Mouse (Mus musculus) lung, embryonic 15.5 days (tissue): ENCODE results near the gene Nudt7. TPM values are rescaled to one million over a fixed set of nuclear protein-coding genes. Genes with fewer than 3 reads are reported as not detected.

Source experiments
- ATAC-seq: fragments of 200-750 bp; cut with Nextera tagmentation; 2 replicates; pipeline ENCODE4 v1.8.0; 2017; ENCODE audit warnings: moderate number of reproducible peaks, borderline replicate concordance; ENCODE audit not compliant: low FRiP score, low TSS enrichment; ENCODE audit errors: extremely low read depth
- H3K27ac ChIP-seq: fragments of 300-500 bp; sonication (generic); 2 replicates; pipeline ENCODE4 v1.5.1; 2015; ENCODE audit warnings: moderate library complexity, mild to moderate bottlenecking, inconsistent platforms
- H3K27me3 ChIP-seq: fragments of 300-500 bp; sonication (generic); 2 replicates; pipeline ENCODE4 v1.6.1; 2015; ENCODE audit warnings: inconsistent platforms
- H3K36me3 ChIP-seq: fragments of 300-500 bp; sonication (generic); 2 replicates; pipeline ENCODE4 v1.6.1; 2015; ENCODE audit warnings: inconsistent platforms
- H3K4me1 ChIP-seq: fragments of 300-500 bp; sonication (generic); 2 replicates; pipeline ENCODE4 v1.6.1; 2015; ENCODE audit warnings: inconsistent platforms
- H3K4me2 ChIP-seq: fragments of 300-500 bp; sonication (generic); 2 replicates; pipeline ENCODE4 v1.6.1; 2015; ENCODE audit warnings: inconsistent platforms, mild to moderate bottlenecking, moderate library complexity
- H3K4me3 ChIP-seq: fragments of 300-500 bp; sonication (generic); 2 replicates; pipeline ENCODE4 v1.5.1; 2015; ENCODE audit warnings: mild to moderate bottlenecking, inconsistent platforms
- H3K9ac ChIP-seq: fragments of 300-500 bp; sonication (generic); 2 replicates; pipeline ENCODE4 v1.6.1; 2015; ENCODE audit warnings: inconsistent platforms
- H3K9me3 ChIP-seq: fragments of 300-500 bp; sonication (generic); 2 replicates; pipeline ENCODE4 v1.6.1; 2016; ENCODE audit warnings: inconsistent platforms
- WGBS: fragments of 180-500 bp; shearing (Covaris S2); methylation state at CpG from one replicate; pipeline ENCODE4 v1.1.7; 2015; 5-methylcytosine and 5-hydroxymethylcytosine counted together
- polyA plus RNA-seq: library from polyadenylated mRNA; unstranded; fragments of >200 nt; fragmentation: Nextera tagmentation; extraction: Ambion mirVana; gene quantifications from 2 replicates; pipeline ENCODE4 v1.2.1, GENCODE M21; 2015

Nudt7 gene
- polyA plus RNA-seq, 1 experiment from 2014 or later = 19.0 TPM

DNA sequence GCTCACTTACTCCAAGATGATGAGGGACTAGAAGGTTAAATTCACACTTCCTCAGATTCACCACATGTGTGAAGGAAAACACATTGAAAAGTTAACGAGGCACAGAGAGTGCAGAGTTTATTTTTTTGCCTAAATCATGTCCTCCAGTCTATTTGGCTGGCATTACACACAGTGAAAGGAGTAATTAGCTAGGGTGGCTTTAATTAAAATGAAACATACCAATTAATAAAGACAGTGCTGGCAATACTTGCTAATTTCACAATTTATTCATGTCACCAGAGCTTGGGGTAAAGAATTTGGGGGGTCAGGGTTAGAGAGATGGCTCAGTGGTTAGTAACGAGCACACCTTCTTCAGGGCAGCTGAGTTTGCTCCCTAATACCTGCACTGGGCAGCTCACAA is 25.2 kb downstream of the Nudt7 start:
- Histone ChIP-seq H3K27me3 (no peaks in the 10 kb centered on the region), H3K4me1 (no peaks in the 10 kb centered on the region), H3K9ac (no peak overlapping the region), H3K4me3 (no peak overlapping the region), H3K36me3 (no peaks in the 10 kb centered on the region), H3K27ac (no peak overlapping the region), H3K4me2 (no peak overlapping the region), H3K9me3 (no peaks in the 10 kb centered on the region)
- no peak for ATAC-seq
- WGBS = 46% methylated on average over 2 of the region's 2 CpGs

DNA sequence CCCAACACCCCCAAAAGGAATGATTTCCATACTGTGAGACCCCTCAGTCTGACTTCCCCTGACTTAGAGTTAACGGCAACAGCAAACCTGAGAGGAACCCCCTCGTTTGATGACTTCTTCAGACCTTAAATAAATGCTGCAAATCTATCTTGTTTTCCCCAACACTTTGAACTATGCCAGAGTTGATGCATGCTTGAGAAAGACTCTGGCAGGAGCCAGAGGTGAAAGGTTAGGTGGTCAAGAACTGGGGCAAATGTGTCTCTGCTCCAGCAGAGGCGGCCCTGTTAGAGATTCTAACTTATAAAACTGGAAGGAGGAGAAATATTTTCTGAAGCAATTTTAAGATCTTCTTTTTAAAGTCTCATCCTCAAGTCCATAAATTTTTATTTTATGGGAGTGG is 26.3 kb downstream of the Nudt7 start:
- Histone ChIP-seq H3K4me2 (no peak overlapping the region), H3K4me1 (no peaks in the 10 kb centered on the region), H3K27me3 (no peaks in the 10 kb centered on the region), H3K9me3 (no peaks in the 10 kb centered on the region), H3K27ac (no peak overlapping the region), H3K36me3 (no peaks in the 10 kb centered on the region), H3K4me3 (no peak overlapping the region), H3K9ac (no peak overlapping the region)
- ATAC-seq = no peak
- 46% methylated on average over 3 of the region's 3 CpGs for WGBS

DNA sequence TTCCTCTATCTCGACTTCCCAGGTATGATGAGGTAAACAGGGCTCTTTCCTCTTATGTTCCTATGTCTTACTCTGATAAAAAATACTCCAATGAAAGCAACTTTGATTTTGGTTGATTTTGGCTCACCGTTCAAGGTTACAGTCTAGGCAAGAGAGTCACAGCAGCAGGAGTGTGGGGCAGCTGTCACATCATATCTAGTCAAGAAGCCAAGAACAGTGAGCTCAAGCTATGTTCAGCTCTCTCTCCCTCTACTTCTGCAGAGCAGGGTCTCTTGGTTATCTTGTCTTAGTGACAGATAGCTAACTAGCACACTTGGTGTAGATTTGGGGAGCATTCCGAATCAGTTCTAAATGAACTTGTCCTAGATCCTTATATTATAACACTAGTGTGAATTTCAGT is 30.5 kb downstream of the Nudt7 start:
- H3K27ac ChIP-seq = no peak overlapping the region
- ATAC-seq = no peak
- no peaks in the 10 kb centered on the region for H3K4me1 ChIP-seq
- H3K4me3 ChIP-seq = no peak overlapping the region
- no peaks in the 10 kb centered on the region for H3K9me3 ChIP-seq
- H3K36me3 ChIP-seq = no peaks in the 10 kb centered on the region
- no peaks in the 10 kb centered on the region for H3K27me3 ChIP-seq
- WGBS = 75% methylated on average over 3 of the region's 3 CpGs
- no peak overlapping the region for H3K9ac ChIP-seq
- H3K4me2 ChIP-seq = no peak overlapping the region

DNA sequence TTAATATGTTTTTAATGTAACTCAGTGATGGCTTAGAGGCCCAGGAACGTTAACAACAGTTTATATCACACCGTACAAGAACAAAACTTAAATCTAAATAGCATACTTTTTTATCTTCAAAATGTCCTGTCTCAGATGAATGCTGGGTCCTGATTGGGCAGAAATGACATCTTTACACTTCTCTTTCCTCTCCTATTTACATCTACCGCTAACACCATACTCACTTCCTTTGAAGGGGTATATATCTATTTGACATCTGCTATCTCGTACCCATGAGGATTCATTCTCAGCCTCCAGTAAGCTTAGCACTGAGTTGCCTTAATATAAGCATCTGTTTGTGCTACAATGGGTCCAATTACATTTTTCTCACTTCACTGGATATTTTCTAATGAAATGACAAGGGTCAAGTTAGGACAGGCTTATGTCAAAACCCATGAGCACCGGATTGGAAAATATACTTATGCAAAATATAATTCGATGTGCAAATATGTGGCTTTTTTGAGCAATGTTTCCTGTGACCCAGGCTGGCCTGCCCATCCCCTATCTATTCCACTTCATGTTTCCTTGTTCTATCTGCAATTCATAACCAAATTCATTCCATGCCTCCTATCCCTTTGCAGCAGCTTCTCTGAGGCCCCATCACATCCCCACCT is 31.2 kb downstream of the Nudt7 start:
- Histone ChIP-seq H3K9me3 (no peaks in the 10 kb centered on the region), H3K27ac (no peak overlapping the region), H3K27me3 (no peaks in the 10 kb centered on the region), H3K4me1 (no peaks in the 10 kb centered on the region), H3K4me3 (no peak overlapping the region), H3K36me3 (no peaks in the 10 kb centered on the region), H3K9ac (no peak overlapping the region), H3K4me2 (no peak overlapping the region)
- 64% methylated on average over 6 of the region's 6 CpGs for WGBS
- no peak for ATAC-seq

DNA sequence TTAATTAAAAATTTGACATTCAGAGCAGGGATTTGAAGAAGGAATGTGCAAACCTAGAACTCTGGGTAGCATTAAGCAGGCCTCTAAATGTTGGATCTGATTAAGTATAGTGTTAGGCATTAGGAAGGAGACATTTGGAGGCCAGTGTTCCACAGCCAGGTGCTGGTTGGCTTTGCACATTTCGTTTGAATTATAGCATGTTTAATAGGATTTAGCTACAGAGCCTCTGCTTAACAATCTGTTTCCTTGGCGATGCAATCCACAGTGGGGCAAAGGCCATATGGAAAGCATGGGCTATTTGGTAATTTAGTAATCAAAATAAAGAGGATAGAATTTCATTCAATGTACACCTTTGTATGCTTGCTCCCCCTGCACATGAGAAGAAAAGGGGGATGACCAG is 32.4 kb downstream of the Nudt7 start:
- Histone ChIP-seq H3K36me3 (no peaks in the 10 kb centered on the region), H3K9ac (no peak overlapping the region), H3K4me3 (no peak overlapping the region), H3K9me3 (no peaks in the 10 kb centered on the region), H3K4me1 (no peaks in the 10 kb centered on the region), H3K27ac (no peak overlapping the region), H3K4me2 (no peak overlapping the region), H3K27me3 (no peaks in the 10 kb centered on the region)
- no peak for ATAC-seq
- 61% methylated on average over 2 of the region's 2 CpGs for WGBS

DNA sequence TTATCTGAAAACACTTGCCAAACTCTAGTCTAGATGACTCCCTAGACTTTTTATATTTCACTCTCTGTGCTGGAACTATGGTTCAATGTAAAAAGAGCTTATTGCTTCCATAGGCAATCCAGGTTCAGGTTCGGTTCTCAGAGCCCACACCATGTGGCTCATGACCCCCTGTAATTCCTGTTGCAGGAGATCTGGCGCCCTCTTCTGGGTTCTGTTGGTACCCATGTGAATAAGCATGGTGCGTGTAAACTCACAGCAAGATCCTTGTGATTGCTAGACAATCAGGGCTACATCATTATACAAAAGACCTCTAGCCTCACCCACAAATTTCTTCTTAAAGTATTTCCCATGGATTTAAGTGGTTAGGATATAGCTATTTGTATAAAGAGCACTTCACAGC is 43.4 kb downstream of the Nudt7 start:
- no peaks in the 10 kb centered on the region for H3K36me3 ChIP-seq
- H3K4me2 ChIP-seq = no peak overlapping the region
- H3K27me3 ChIP-seq = no peaks in the 10 kb centered on the region
- no peaks in the 10 kb centered on the region for H3K9me3 ChIP-seq
- H3K4me3 ChIP-seq = no peak overlapping the region
- no peak for ATAC-seq
- no peak overlapping the region for H3K9ac ChIP-seq
- WGBS = 59% methylated on average over 3 of the region's 3 CpGs
- H3K27ac ChIP-seq = no peak overlapping the region
- no peaks in the 10 kb centered on the region for H3K4me1 ChIP-seq

DNA sequence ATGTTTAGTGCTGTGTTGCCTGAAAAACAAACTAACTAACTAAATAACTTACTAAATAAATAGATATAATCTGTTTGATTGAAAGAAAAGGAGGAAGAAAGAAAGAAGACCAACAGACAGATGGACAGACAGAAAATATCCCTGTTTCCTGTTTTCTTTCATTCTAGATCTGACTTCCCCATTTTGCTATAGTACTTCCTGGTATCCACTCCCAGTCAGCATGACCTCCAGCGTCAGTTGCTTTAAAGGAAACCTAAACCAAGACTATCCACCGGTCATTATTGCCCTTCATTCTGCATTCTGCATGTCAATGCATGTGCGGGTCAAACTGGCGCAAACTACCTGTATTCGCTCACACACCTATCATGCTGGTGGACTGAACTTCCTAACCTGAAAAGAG is 60.0 kb downstream of the Nudt7 start:
- no peaks in the 10 kb centered on the region for H3K4me1 ChIP-seq
- 83% methylated on average over 5 of the region's 5 CpGs for WGBS
- H3K9me3 ChIP-seq = no peaks in the 10 kb centered on the region
- H3K36me3 ChIP-seq = no peaks in the 10 kb centered on the region
- no peaks in the 10 kb centered on the region for H3K27me3 ChIP-seq
- no peak overlapping the region for H3K9ac ChIP-seq
- H3K4me3 ChIP-seq = no peak overlapping the region
- H3K27ac ChIP-seq = no peak overlapping the region
- H3K4me2 ChIP-seq = no peak overlapping the region
- no peak for ATAC-seq

DNA sequence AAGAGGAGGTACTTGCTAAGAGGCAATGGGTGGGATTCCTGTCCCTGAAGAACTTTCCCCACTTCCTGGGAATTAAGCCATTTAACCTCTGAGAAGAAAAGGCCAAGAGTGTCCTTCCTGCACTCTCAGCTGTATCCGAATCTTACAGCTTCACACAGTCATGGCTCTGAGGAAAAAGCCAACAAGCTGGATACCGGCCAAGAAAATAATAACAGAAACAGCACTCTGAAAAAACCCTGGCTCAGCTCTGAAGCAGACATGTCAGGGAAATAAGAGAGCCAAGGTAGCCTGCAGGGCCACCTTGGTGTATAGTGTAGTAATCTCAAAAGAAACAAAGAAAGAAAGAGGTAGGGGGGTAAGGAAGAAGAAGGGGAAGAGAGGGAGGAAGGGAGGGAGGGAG is 65.6 kb downstream of the Nudt7 start:
- no peak overlapping the region for H3K4me3 ChIP-seq
- H3K9ac ChIP-seq = no peak overlapping the region
- H3K27ac ChIP-seq = no peak overlapping the region
- H3K27me3 ChIP-seq = peaks cover 9% of the 10 kb centered on the region; the same call in 1 of the 2 replicates
- ATAC-seq = no peak
- no peak overlapping the region for H3K4me2 ChIP-seq
- H3K9me3 ChIP-seq = no peaks in the 10 kb centered on the region
- no peaks in the 10 kb centered on the region for H3K36me3 ChIP-seq
- no peaks in the 10 kb centered on the region for H3K4me1 ChIP-seq
- 37% methylated on average over 2 of the region's 2 CpGs for WGBS

Other genes starting within 250 kb of the Nudt7 start
- gene Vat1l, start 72.1 kb downstream of the Nudt7 start, polyA plus RNA-seq = 0.62 and 0.89 TPM in 2 replicates